Mouse (Mus musculus) adrenal gland, adult 18-20 months (tissue): ENCODE data around the gene Tex101. TPM values are rescaled to one million over a fixed set of nuclear protein-coding genes. Genes with fewer than 3 reads are reported as not detected.
"Not testable (repeated sequence)": the region's sequence is repeated elsewhere in the genome, so short reads cannot be mapped to it uniquely, and the experiment has no call there.

ENCODE experiments used
- DNase-seq, 2 experiments: peaks; one replicate each; pipeline ENCODE4 v3.0.0; 2021 to 2022; ENCODE audit warnings: low spot score in 2 of 2
- total RNA-seq, 2 experiments: library from RNA; stranded (reverse); gene quantifications; 1 replicate in 1 of 2; 2 replicates in 1 of 2; pipeline ENCODE4 v1.2.3; 2021

Tex101 gene
- total RNA-seq, 2 experiments from 2014 or later: not detected

DNA sequence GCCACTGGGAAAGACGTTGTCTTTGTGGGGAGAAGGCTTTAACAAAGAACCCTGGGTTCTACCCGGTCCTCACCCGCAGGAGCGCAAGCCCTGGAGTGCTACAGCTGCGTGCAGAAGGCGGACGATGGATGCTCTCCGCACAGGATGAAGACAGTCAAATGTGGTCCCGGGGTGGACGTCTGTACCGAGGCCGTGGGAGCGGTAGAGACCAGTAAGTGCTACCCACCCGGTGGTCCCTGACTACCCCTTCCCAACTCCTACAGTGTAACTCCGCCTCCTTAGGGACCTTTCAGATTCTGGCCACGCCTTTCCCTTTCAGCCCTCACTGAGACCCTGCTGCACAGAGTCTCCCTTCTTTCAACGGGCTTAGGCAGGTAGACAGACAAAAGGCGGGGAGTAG, 39.4 kb downstream of the Tex101 start:
- DNase-seq: no peak

GRCm38 (mm10) chr7:24636264-24636663, 40.2 kb downstream of the Tex101 start, which contains the start of gene Lypd3:
Lypd3 (plus strand) TSS chr7:24636550.
- DNase-seq: no peak

- DNase-seq: no peak
These were observed 46.2 kb downstream of the Tex101 start for GRCm38 (mm10) chr7:24630116-24630880.

- peak in 1 of 2 experiments; percentile 43 for DNase-seq
These were observed 46.8 kb downstream of the Tex101 start for GRCm38 (mm10) chr7:24629672-24630071.

- DNase-seq: peak; percentile 78 to 81
These were observed 47.5 kb downstream of the Tex101 start for GRCm38 (mm10) chr7:24628685-24629610.

GRCm38 (mm10) chr7:24622967-24623366, 53.5 kb downstream of the Tex101 start:
- DNase-seq: no peak

DNA sequence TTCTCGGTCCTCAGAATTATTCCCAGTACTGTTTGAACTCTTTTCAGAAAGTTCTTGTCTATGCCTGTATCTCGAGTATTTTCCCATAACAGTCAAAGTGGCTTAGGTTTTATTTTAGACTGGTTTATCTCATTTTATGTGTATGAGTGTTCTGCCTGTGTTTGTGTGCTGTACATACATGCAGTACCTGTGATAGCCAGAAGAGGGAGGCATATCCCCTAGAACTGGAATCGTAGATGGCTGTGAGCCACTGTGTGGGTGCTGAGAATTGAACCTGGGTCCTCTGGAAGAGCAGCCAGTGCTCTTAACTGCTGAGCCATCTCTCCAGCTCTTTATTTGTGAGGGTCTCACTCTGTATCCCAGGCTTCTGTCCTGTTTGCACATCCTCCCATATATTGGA, 55.3 kb downstream of the Tex101 start:
- DNase-seq: no peak

DNA sequence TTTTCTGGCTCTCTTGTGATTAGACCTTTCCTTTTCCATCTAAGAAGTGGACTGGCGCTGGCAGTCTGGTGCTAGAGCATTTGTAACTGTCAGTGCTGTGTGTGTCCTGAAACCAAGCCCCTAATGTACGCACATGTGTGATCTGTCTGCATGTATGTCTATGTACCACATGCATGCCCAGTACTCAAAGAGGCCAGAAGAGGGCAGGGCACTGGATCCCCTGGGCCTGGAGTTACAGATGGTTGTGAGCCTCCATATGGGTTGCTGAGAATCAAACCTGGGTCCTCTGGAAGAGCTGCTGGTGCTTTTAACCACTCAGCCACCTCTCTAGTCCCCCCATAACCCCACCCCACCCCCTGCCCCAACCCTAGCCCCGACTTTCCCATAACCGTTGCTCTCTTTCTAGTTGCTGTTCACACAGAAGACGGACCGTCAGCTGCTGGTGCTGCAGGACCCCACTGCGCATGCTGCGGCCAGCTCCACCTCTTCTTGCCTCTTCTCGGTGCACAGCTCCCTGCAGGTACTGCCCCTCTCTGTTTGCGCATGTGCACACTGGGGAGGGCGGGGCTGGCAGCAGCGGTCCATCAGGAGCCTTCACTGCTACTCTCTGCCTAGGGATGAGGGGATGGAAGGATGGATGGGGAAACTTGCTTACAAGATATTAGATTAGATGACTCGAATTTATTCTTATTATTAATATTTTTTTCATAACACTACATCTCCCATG, 56.6 kb downstream of the Tex101 start:
- DNase-seq: no peak

- not testable (repeated sequence) for DNase-seq
These were observed 58.1 kb downstream of the Tex101 start for GRCm38 (mm10) chr7:24618374-24618773.

Other genes with a start within 250 kb of the Tex101 start
- not detected for gene Irgc1, start 224.4 kb downstream of the Tex101 start, total RNA-seq
- gene Plaur, start 214.2 kb downstream of the Tex101 start, total RNA-seq: 10 to 100 TPM in 1 of 2 experiments, 1 to 10 TPM in 1; 6.5 to 14.4 TPM
- 1 to 10 TPM; 3.5 TPM for gene Cadm4, start 194.7 kb downstream of the Tex101 start, total RNA-seq
- gene Zfp428, start 169.7 kb downstream of the Tex101 start, total RNA-seq: 1 to 10 TPM; 4.6 to 5.0 TPM
- gene AC161166.1, start 164.2 kb downstream of the Tex101 start, total RNA-seq: not detected
- gene Irgq, start 146.0 kb downstream of the Tex101 start, total RNA-seq: 10 to 100 TPM; 21.0 to 24.1 TPM
- gene Pinlyp, start 130.6 kb downstream of the Tex101 start, total RNA-seq: not detected
- 10 to 100 TPM; 35.9 to 37.1 TPM for gene Xrcc1, start 130.4 kb downstream of the Tex101 start, total RNA-seq
- gene Ethe1, start 89.1 kb downstream of the Tex101 start, total RNA-seq: 10 to 100 TPM; 28.9 to 40.3 TPM
- gene Zfp575, start 89.0 kb downstream of the Tex101 start, total RNA-seq: under 1 TPM; 0.32 to 0.46 TPM
- gene Phldb3, start 65.9 kb downstream of the Tex101 start, total RNA-seq: 1 to 10 TPM; 3.8 to 5.2 TPM
- under 1 TPM in 1 of 2 experiments, not detected in 1; 0.50 TPM for gene Lypd3, start 40.1 kb downstream of the Tex101 start, total RNA-seq
- not detected for gene BC049730, start 32.6 kb upstream of the Tex101 start, total RNA-seq
- gene Gm4763, start 50.2 kb upstream of the Tex101 start, total RNA-seq: not detected
- gene Cd177, start 83.6 kb upstream of the Tex101 start, total RNA-seq: under 1 TPM in 1 of 2 experiments, not detected in 1; 0.19 TPM
- not detected for gene Ceacam10, start 100.5 kb upstream of the Tex101 start, total RNA-seq
- gene Gm9844, start 185.5 kb upstream of the Tex101 start, total RNA-seq: not detected
- not detected for gene Lypd4, start 193.3 kb upstream of the Tex101 start, total RNA-seq
- gene Dmrtc2, start 193.4 kb upstream of the Tex101 start, total RNA-seq: not detected
- gene Rps19, start 207.7 kb upstream of the Tex101 start, total RNA-seq: 100 to 1,000 TPM; 871 to 959 TPM
- gene Cd79a, start 220.7 kb upstream of the Tex101 start, total RNA-seq: 1 to 10 TPM in 1 of 2 experiments, under 1 TPM in 1; 0.74 to 1.0 TPM
- 10 to 100 TPM; 83.2 to 85.5 TPM for gene Arhgef1, start 226.2 kb upstream of the Tex101 start, total RNA-seq